Mouse (Mus musculus) stomach, postnatal 0 days (tissue): ENCODE measurements at regions not wholly inside any gene's neighbourhood (a gene's known extent, or its start where the extent isn't known, plus 50 kb on each side); places are given as distances from the start of the nearest gene placed in this dataset.

Source experiments
- ATAC-seq: fragments of 200-750 bp; cut with Nextera tagmentation; 2 replicates; pipeline ENCODE4 v1.8.0; 2017; ENCODE audit not compliant: low FRiP score, low TSS enrichment
- DNase-seq: peaks from one replicate; pipeline ENCODE4 v3.0.0-alpha.2; 2016; ENCODE audit warnings: low spot score
- H3K27ac ChIP-seq: fragments of 300-500 bp; sonication (generic); replicated peaks from 2 replicates; pipeline ENCODE4 v1.5.1; 2014; ENCODE audit warnings: mild to moderate bottlenecking, control low read depth
- H3K27me3 ChIP-seq: fragments of 300-500 bp; sonication (generic); 2 replicates; pipeline ENCODE4 v1.6.1; 2014; ENCODE audit warnings: low read length; ENCODE audit not compliant: control insufficient read depth, insufficient read depth
- H3K36me3 ChIP-seq: fragments of 300-500 bp; sonication (generic); 2 replicates; pipeline ENCODE4 v1.6.1; 2014; ENCODE audit warnings: low read length, mixed read lengths; ENCODE audit not compliant: control insufficient read depth, insufficient read depth
- H3K4me1 ChIP-seq: fragments of 300-500 bp; sonication (generic); replicated peaks from 2 replicates; pipeline ENCODE4 v1.6.1; 2014; ENCODE audit warnings: antibody characterized with exemption; ENCODE audit not compliant: control insufficient read depth, insufficient read depth
- H3K4me2 ChIP-seq: fragments of 300-500 bp; sonication (generic); replicated peaks from 2 replicates; pipeline ENCODE4 v1.6.1; 2014; ENCODE audit warnings: low read depth, mild to moderate bottlenecking, control low read depth, moderate library complexity
- H3K4me3 ChIP-seq: fragments of 300-500 bp; sonication (generic); 2 replicates; pipeline ENCODE4 v1.5.1; 2014; ENCODE audit warnings: low read depth, low read length, control low read depth
- H3K9ac ChIP-seq: fragments of 300-500 bp; sonication (generic); 2 replicates; pipeline ENCODE4 v1.6.1; 2014; ENCODE audit warnings: mild to moderate bottlenecking, low read length, control low read depth, mixed read lengths
- H3K9me3 ChIP-seq: fragments of 300-500 bp; sonication (generic); 2 replicates; pipeline ENCODE4 v1.6.1; 2016; ENCODE audit warnings: low read length; ENCODE audit not compliant: control insufficient read depth
- CTCF ChIP-seq: IDR thresholded peaks from 2 replicates; pipeline ENCODE4 v1.5.1; 2016; ENCODE audit warnings: antibody characterized with exemption, low read depth, mild to moderate bottlenecking, moderate library complexity
- EP300 ChIP-seq: optimal IDR thresholded peaks from 2 replicates; pipeline ENCODE3; 2016; ENCODE audit warnings: antibody characterized with exemption
- WGBS: fragments of 180-500 bp; shearing (Covaris S2); extraction: QIAGEN DNeasy Blood & Tissue Kit; methylation state at CpG from one replicate; pipeline ENCODE4 v1.1.7; 2014; 5-methylcytosine and 5-hydroxymethylcytosine counted together

DNA sequence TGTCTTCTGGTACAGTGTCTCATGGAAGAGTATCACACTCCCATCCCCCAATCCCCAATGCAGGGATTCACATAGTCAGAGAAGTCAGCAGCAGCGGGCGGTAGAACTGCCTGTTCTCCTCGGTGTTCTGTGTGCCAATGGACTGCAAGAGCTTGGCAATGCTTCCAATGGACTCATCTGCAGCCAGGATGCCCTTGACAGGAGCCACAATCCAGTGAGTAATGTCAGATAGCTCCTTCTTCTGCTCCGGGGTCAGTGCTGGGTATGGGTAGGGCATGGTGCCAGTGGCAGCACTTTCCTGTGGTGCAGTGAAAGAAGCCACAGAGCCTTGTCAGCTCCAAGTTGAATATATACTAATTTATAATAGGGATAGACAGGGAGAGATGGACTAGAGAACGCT is 115.3 kb downstream of the Cenpw start:
- Histone ChIP-seq H3K4me3 (no peak overlapping the region), H3K9ac (no peak overlapping the region), H3K27ac (no peak overlapping the region), H3K4me2 (no peak overlapping the region), H3K27me3 (no peaks in the 10 kb centered on the region), H3K36me3 (no peaks in the 10 kb centered on the region), H3K9me3 (no peaks in the 10 kb centered on the region), H3K4me1 (no peaks in the 10 kb centered on the region)
- WGBS = 82% methylated on average over 5 of the region's 5 CpGs
- ATAC-seq = no peak
- TF ChIP-seq EP300 (no peak), CTCF (no peak)
- DNase-seq = no peak

DNA sequence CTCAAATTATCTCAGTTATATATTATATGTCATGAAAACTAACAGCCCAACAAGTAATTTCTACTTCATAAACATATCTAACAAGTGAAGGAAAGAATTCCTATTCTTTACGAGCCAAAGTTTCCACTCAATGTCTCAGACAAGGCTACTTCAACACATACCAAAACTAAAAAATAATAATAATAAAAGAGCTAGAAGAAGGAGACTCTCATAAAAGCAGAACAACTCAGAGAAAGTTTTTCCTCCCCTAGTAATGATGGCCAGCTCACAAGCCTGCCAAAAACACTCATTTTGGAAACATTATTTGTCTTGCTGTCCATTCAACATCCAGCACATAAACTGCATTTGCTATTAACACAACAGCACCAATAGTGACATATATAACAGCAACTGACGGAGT is 133.7 kb downstream of the Cenpw start:
- Histone ChIP-seq H3K9ac (no peak overlapping the region), H3K36me3 (no peaks in the 10 kb centered on the region), H3K4me2 (no peak overlapping the region), H3K4me3 (no peak overlapping the region), H3K4me1 (no peaks in the 10 kb centered on the region), H3K27ac (no peak overlapping the region), H3K27me3 (no peaks in the 10 kb centered on the region), H3K9me3 (no peaks in the 10 kb centered on the region)
- 40% methylated on average over 2 of the region's 2 CpGs for WGBS
- no peak for TF ChIP-seq CTCF
- TF ChIP-seq EP300 = no peak
- no peak for ATAC-seq
- no peak for DNase-seq

DNA sequence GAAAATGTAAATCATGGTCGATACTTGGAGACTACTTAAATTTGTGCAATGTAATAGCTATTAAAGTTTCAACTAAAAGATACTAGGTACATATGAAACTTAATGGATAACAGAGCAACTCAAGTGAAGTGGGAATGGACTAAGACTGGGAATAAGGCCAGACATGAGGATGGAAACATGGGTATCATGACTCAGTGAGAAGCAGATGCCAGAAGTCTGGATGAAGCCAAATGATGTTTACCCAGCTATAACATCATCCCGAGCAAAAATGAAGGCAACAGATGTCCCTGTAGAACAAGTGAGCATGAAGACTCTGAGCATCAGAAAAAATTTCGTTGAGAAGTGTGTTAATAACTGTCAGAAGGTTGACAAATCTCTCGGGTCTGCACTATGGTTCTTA is 169.7 kb downstream of the Cenpw start:
- no peak for TF ChIP-seq CTCF
- no peak for TF ChIP-seq EP300
- Histone ChIP-seq H3K27ac (no peak overlapping the region), H3K27me3 (no peaks in the 10 kb centered on the region), H3K4me3 (no peak overlapping the region), H3K4me1 (no peaks in the 10 kb centered on the region), H3K9ac (no peak overlapping the region), H3K36me3 (no peaks in the 10 kb centered on the region), H3K4me2 (no peak overlapping the region), H3K9me3 (no peaks in the 10 kb centered on the region)
- 58% methylated on average over 4 of the region's 4 CpGs for WGBS
- ATAC-seq = no peak
- no peak for DNase-seq

GRCm38 (mm10) chr10:30002950-30003636 is 197.3 kb downstream of the Cenpw start:
- H3K4me1 ChIP-seq = no peaks in the 10 kb centered on the region
- ATAC-seq (no peak), DNase-seq (no peak)
- no peak overlapping the region for H3K9ac ChIP-seq
- no peak for TF ChIP-seq EP300
- TF ChIP-seq CTCF = no peak
- no peaks in the 10 kb centered on the region for H3K9me3 ChIP-seq
- H3K4me3 ChIP-seq = no peak overlapping the region
- no peak overlapping the region for H3K27ac ChIP-seq
- 44% methylated on average over 6 of the region's 6 CpGs for WGBS
- no peaks in the 10 kb centered on the region for H3K36me3 ChIP-seq
- H3K4me2 ChIP-seq = no peak overlapping the region
- no peaks in the 10 kb centered on the region for H3K27me3 ChIP-seq

- ATAC-seq = no peak
- Histone ChIP-seq H3K4me3 (no peak overlapping the region), H3K9me3 (no peaks in the 10 kb centered on the region), H3K4me2 (no peak overlapping the region), H3K27me3 (no peaks in the 10 kb centered on the region), H3K36me3 (no peaks in the 10 kb centered on the region), H3K27ac (no peak overlapping the region), H3K9ac (no peak overlapping the region), H3K4me1 (no peaks in the 10 kb centered on the region)
- no peak for DNase-seq
- 45% methylated on average over 2 of the region's 2 CpGs for WGBS
- TF ChIP-seq CTCF (no peak), EP300 (no peak)
Observed at GRCm38 (mm10) chr10:30000836-30001235, 199.5 kb downstream of the Cenpw start.

DNA sequence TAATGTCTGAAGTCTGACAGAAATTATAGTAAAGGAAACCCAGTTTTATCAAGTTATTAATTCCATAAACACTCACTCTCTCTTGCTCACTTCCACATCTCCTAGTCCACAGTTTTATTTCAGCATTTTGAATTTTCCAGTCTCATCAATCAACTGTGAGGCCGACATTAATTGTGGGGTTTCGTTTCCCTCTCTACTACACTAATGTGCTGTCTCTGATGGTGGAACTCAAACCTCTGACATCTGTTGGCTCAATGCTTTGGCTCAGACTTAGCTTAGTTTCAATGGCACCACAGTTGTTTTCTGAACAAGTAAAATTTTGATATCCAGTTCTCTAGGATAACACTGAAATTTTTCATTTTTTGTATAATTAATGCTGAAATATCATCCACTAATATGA is 218.8 kb downstream of the Cenpw start:
- no peaks in the 10 kb centered on the region for H3K4me1 ChIP-seq
- H3K4me3 ChIP-seq = no peak overlapping the region
- DNase-seq (no peak), ATAC-seq (no peak)
- H3K9ac ChIP-seq = no peak overlapping the region
- H3K27ac ChIP-seq = no peak overlapping the region
- TF ChIP-seq CTCF (no peak), EP300 (no peak)
- H3K27me3 ChIP-seq = no peaks in the 10 kb centered on the region
- H3K36me3 ChIP-seq = no peaks in the 10 kb centered on the region
- no peak overlapping the region for H3K4me2 ChIP-seq
- no peaks in the 10 kb centered on the region for H3K9me3 ChIP-seq
- WGBS = 47% methylated on average over 2 of the region's 2 CpGs
